Mouse (Mus musculus): ENCODE measurements around the gene Lamtor1.

Lamtor1 gene

DNA sequence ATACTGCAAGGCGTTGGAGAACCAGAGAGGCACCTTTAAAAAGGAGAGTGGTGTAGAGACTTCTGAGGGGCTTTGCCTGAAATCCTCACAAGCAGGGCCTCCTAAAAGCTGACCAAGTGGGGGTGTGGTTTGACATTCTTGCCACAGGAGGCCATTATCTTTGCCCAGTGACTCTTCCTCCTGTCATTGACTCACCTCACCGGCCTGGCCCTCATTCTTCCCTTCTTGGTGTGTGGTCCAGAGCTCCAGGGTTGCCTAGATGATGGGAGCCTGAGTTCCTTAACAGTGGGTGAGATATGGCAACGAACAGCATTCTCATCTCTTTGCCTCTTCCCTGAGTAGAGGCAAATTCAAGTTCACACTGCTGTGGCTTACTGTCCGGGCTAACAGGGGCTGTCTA lies 50.2 kb downstream of the Lamtor1 start:
- no peak for DNase-seq (ENCODE audit: low spot score in 2 of 2)

DNA sequence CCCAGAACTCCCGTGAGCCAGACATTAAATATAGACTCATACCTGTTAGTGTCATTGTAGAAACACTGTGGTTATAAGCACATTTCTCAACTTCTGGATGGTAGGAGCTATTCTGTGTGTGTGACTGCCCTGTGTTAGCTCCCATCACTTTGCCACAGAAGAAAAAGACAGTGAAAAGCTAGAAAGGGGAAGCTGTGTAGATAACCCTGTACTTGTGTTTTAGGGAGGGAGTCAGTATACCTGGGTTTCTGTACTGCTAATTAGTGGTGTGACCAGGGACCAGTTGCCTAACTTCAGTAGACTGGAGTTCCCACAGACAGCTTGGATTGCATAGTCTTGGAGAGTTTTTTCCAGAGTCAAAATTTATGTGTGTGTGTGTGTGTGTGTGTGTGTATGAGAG lies 50.8 kb downstream of the Lamtor1 start:
- DNase-seq (ENCODE audit: low spot score in 2 of 2) = no peak

DNA sequence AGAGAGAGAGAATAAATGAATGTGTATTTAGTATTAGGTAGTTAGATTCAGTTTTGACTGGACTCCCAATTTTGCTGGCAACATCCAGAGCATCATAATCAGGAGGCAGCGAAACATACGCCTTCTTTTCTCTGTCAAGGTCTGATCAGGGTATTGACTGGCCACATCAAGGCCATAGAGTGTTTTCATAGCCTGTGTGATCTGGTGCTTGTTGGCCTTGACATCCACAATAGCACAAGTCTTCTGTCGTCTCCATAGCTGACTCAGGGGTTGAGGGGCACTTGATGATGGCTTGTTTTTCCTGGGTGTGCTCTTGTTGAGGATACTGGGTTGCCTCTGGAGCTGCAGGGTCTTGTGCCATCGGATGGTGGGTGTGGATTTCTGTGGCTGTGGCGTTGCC lies 51.2 kb downstream of the Lamtor1 start:
- no peak for DNase-seq (ENCODE audit: low spot score in 2 of 2)

DNA sequence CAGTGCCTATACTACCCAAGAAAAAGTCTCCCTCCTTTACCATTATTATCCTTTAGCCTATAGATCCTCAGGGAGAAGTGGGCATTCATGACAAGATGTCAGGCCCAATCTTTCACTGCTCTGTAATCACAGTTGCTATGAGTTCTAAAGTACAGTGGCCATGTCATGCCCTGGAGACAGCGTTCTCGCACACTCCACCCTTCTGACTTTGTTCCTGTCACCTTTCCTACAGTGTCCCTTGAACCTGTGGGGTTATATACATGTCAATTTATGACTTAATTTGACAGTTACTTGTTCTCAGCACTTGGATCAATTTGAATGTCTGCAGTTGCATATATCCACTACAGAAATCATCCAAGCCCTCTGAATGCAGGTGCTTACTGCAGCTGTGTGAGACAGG lies 57.1 kb downstream of the Lamtor1 start:
- DNase-seq (ENCODE audit: low spot score in 2 of 2) = no peak

DNA sequence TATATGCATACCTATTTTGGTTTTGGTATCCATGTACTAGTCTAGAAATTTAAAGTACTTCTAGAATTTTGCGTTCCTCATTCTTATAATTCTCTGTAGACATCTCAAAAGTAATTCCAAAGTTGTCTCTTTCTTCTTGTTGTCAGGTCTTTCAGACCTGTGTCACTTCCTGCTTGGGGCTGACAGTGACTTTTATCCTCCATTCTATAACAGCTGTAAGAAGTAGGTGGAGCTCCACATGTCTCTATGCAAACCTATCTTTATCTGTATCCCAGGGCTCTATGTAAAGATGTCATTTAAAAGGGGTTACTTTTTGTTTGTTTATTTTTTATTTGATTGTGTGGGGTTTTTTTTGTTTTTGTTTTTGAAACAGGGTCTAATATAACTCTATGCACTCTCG lies 57.9 kb downstream of the Lamtor1 start:
- no peak for DNase-seq (ENCODE audit: low spot score in 2 of 2)

DNA sequence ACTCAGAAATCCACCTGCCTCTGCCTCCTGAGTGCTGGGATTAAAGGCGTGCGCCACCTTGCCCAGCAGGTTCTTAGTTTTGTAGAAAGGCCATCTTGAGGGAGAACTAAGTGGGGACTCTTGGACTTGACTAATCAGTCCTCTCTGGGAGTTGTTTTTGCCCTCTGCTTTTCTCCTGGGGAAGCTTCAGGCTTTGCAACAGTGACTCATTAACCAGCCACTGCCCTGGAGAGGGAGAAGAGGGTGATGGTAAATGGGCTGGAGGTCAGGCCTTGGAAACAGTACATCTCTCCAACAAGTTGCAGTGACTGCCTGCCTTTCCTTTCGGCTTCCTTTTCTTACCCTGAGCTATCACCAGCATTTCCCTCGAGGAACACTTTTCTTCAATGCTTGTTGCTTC lies 58.8 kb downstream of the Lamtor1 start:
- DNase-seq (ENCODE audit: low spot score in 2 of 2) = no peak

DNA sequence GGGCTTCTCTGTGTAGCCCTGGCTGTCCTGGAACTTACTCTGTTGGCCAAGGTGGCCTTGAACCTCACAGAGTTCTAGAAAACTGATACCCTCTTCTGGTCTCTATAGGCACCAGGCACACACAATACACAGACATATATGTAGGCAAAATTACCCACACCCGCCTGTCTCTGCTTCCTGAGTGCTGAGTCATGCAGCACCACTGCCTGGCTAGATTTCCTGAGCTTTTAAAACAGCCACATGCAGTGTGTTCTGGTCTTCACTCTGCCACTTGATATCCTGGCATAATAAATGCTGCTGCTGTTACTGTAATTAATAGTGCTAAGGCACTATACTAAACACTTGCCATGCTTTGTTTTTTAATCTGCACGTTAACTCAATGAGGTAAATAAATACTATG lies 59.9 kb downstream of the Lamtor1 start:
- DNase-seq (ENCODE audit: low spot score in 2 of 2) = no peak

DNA sequence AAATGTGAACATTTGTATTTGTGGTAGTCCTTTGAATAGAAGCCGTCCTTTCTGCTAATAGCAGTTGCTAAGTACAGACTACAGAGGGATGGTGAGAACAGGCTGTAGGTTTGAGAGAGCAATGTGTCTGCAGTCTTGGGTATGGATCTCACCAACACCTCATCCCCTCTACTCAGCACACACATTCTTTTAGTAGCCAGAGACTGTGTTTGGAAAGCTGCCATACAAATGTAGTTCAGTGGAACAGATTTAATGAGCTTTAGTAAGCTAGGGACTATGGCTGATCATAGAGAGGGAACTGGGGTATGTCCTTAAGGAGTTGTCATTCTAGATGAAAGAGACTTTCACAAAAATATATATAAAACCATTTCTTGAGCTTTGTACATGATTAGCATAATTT lies 61.6 kb downstream of the Lamtor1 start:
- DNase-seq (ENCODE audit: low spot score in 2 of 2) = no peak

DNA sequence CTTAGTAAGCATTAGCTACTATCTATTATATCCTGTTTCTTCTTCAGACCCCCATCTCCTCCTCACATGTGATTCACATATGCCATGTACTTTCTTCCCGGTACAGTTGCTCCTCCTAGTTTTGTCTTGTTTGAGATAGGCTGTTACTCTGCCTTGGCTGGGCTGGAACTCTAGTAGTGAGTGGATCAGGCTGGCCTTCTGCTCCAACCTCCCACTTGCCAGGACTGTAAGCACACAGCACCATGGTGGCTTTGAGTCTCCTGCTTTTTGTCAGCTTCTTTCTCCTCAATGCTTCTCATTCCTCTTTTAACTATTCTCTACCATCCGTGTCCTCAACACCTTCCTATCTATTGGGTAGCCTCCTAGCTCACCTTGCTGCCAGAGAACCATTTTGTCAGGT lies 63.0 kb downstream of the Lamtor1 start:
- no peak for DNase-seq (ENCODE audit: low spot score in 2 of 2)

DNA sequence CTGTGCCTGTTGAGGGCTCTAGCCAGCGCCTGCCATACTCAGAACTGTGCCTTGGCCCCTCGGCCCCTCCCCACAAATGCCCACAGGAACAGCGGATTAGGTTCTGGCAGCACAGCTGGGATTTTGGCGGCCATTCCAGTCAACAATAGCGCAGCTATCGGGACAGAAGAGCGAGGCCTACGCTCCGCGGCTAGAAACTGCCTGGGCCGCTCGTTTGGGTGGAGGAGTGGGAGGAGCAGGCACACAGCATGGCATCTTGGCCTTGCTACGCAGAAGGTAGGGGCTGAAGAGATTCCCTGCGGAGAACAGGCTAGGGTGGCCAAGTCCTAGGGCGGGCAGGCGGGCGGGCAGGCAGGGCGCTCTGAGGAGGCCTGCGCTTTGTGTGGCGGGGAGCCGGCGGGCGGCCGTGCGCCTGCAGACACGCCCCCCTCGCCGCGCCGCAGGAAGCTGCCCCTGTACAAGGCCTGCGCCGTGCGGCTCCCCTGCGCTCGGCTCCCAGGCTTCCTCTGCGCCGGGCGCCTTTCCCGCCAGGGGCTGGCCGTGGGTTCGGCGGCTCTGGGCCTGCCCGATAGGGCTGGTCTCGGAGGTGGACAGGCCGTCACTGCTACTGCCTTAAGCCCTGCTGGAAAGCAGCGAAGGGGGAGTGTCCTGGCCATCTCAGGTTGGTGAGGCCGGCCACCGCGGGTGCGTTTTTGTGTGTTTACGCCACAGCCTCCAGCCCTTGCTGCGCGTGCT lies 64.2 kb downstream of the Lamtor1 start:
- DNase-seq (ENCODE audit: low spot score in 2 of 2) = peak; percentile 83 to 86

DNA sequence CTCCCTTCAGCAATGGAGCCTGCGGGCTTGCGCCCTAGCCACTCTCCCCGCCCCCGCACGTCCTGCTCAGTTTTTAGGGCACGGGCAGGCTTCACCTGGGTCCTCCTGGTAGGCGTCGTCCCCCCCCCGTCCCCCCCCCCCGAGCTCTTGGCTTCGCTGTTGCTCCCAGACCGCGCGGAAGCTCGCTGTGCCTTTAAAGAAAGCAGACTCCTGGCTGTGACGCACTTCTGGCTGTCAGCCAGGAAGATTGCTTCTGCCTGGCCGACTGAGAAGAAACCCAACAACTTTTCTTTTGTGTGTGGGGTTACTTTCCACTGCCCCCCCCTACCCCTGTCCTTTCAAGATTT lies 64.7 kb downstream of the Lamtor1 start:
- peak; percentile 89 to 93 for DNase-seq (ENCODE audit: low spot score in 2 of 2)

DNA sequence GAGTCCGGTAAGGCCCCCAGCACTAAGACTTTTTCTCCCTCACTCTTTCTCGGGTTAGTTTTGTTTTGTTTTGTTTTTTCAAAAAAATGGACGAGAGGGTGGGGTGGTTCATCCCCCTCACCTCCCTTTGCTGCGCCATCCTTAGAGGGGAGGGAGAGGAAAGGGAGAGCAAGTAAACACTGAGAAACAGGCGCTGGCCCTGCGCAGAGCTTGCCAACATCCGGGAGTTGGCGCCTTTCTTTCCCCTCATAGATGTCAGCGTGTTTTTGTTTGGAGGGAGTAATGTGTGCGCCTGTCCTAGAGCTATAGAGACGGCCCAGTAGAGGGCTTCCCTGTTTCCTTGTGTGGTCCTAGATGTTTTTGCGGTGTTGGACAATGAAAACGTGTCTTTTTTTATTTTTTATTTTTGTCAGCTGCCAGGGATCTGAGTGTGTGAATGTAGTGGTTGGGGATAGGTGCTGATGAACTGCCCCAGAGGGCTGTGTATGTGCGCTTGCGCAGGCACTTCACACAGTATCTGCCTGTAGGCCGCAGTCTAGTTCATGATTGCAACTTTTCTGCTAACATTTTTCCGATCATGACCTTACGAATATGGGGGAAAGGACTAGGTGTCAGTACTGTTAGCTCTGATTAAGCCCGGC lies 65.2 kb downstream of the Lamtor1 start:
- peak; percentile 82 to 84 for DNase-seq (ENCODE audit: low spot score in 2 of 2)

DNA sequence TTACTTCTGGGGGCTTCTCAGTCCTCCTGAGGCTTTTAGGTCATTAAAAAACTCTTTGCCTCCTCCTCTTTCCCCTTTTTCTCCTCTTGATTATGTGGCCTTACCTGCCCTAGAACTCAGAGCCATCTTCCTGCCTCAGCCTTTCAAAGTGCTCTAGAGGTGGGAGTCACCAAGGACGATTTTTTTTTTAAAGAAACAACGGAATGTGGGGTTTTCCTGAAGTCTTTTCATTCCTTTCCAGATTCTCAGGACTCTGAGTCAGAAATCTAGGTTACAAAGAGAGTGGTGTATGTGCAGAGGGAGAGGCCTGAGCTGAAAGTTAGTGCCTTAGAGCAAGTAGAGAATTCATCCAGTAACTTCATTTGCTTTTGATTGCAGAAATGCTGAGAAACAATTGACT lies 66.0 kb downstream of the Lamtor1 start:
- no peak for DNase-seq (ENCODE audit: low spot score in 2 of 2)

DNA sequence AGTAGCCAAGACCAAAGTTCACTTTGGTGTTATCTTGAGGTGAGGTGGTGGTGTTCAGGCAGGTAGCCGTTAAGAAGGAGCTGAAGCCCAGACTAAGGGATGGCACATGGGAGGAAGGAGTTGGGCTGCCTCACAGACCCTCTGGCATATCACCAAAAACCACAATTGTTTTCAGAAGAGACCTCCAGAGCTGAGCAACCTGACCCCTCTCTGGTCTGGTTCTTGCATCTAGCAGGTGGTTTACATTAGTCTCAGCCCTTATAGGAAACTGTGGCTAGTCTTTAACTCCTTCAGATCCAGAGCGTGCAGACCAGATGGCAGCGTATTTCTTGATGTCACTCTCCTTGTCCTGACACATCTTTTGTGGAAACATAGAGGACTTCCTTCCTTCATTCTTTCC lies 68.0 kb downstream of the Lamtor1 start:
- DNase-seq (ENCODE audit: low spot score in 2 of 2) = no peak

DNA sequence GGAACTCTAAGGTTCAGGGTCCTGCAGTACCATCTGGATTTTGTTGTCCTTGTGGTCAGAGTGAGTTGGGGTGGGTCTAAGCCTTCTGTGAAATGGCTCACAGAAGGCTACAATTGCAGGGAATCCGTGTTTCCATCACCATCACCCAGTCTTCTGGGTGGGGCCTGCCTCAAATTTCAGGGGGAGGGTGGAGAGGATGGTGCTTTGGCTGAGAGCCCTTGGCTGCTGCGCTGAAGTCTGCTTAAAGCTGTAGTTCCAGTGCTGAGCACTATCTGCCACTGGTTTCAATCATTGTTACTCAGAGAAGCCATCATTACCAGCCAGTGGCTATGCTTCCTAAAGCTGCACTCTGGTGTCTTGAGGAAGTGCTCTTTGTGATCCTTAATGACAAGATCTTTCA lies 68.8 kb downstream of the Lamtor1 start:
- DNase-seq (ENCODE audit: low spot score in 2 of 2) = peak; percentile 51 to 62
